8 mouse cellular contexts compared by ENCODE assay signal in genomic region chr13:44734441-44734840, GRCm38 (mm10). TPM values are rescaled to one million over a fixed set of nuclear protein-coding genes. Genes with fewer than 3 reads are reported as not detected.
DNase-seq lines count a peak whose midpoint lies in the region; ATAC-seq lines count a peak whose summit lies in the region.

No protein-coding gene starts in this region.

- intact Hi-C loops in heart, postnatal 14 days (cut with DNase I), result loop anchor here (2.0 to 10.0 kb wide), 5 partner anchors 54 to 672 kb away; no protein-coding TSS in a partner anchor
- intact Hi-C loops in gastrocnemius, postnatal 36 days (cut with DNase I), result loop anchor here (5.0 to 10.0 kb wide), 5 partner anchors 53 to 940 kb away; no protein-coding TSS in a partner anchor

- H3K36me3 ChIP-seq in heart, embryonic 10.5 days, result peaks cover 5% of the 10 kb centered on the region; the same call in 1 of the 2 replicates
- no peaks in the 10 kb centered on the region for H3K36me3 ChIP-seq in liver, embryonic 13.5 days

- H3K27ac ChIP-seq in heart, embryonic 10.5 days, result peak overlapping the region; percentile 99; the same call in 1 of the 2 replicates
- peak overlapping the region; percentile 88 for H3K27ac ChIP-seq in liver, embryonic 13.5 days

- peak overlapping the region; percentile 82 for H3K4me3 ChIP-seq in heart, embryonic 10.5 days
- peak overlapping the region; percentile 86 for H3K4me3 ChIP-seq in liver, embryonic 13.5 days (replicated peaks)

- ATAC-seq in liver, embryonic 13.5 days (ENCODE audit: low read depth), result no peak

- H3K4me2 ChIP-seq in liver, embryonic 13.5 days, result peak overlapping the region; percentile 98

- 62% methylated on average over 5 of the region's 5 CpGs for WGBS in heart, embryonic 10.5 days
- 76% methylated on average over 5 of the region's 5 CpGs for WGBS in liver, embryonic 13.5 days (ENCODE audit: insufficient replicate concordance)

- H3K9ac ChIP-seq in liver, embryonic 13.5 days, result peak overlapping the region; percentile 95

- no peak for DNase-seq in heart, embryonic 10.5 days (ENCODE audit: low spot score)
- DNase-seq in heart, postnatal 14 days, result no peak
- DNase-seq in thymus, postnatal 14 days, result peak; percentile 9
- DNase-seq in thymus, adult 18-20 months, result no peak
- DNase-seq in liver, embryonic 13.5 days, result no peak
- no peak for DNase-seq in ovary, postnatal 10 days (ENCODE audit: low spot score)
- no peak for DNase-seq in gastrocnemius, postnatal 36 days
- DNase-seq in cerebellum, postnatal 36 days, result no peak

- H3K4me1 ChIP-seq in heart, embryonic 10.5 days, result peaks cover 32% of the 10 kb centered on the region
- H3K4me1 ChIP-seq in liver, embryonic 13.5 days (replicated peaks), result peaks cover 40% of the 10 kb centered on the region

- no peaks in the 10 kb centered on the region for H3K27me3 ChIP-seq in heart, embryonic 10.5 days (ENCODE audit: insufficient read depth, poor library complexity, severe bottlenecking)
- no peaks in the 10 kb centered on the region for H3K27me3 ChIP-seq in liver, embryonic 13.5 days

- no peaks in the 10 kb centered on the region for H3K9me3 ChIP-seq in heart, embryonic 10.5 days
- H3K9me3 ChIP-seq in liver, embryonic 13.5 days (replicated peaks), result no peaks in the 10 kb centered on the region

RNA-seq across cellular contexts. Expression of gene Jarid2, which starts 5.2 kb away (rescaled TPM):
- 37.0 and 39.8 TPM in 2 replicates for polyA plus RNA-seq in heart, embryonic 10.5 days (2016; fragmentation: Nextera tagmentation; extraction: Ambion mirVana)
- 10 to 100 TPM; 46.7 to 50.0 TPM for total RNA-seq in heart, postnatal 14 days (2021)
- polyA plus RNA-seq in liver, embryonic 13.5 days (2015; fragmentation: Nextera tagmentation; extraction: Ambion mirVana), result 8.0 and 11.6 TPM in 2 replicates
- total RNA-seq in gastrocnemius, postnatal 36 days (2021), result 10 to 100 TPM; 21.5 to 28.2 TPM
